Mouse (Mus musculus): ENCODE results near the gene Uevld. TPM values are rescaled to one million over a fixed set of nuclear protein-coding genes. Genes with fewer than 3 reads are reported as not detected.
A peak's percentile ranks its signal among the peaks of the same experiment; 100 is the strongest.

Uevld gene
- 11.1 and 11.2 TPM in 2 replicates for polyA plus RNA-seq (2015; fragmentation: Nextera tagmentation; extraction: Ambion mirVana)

DNA sequence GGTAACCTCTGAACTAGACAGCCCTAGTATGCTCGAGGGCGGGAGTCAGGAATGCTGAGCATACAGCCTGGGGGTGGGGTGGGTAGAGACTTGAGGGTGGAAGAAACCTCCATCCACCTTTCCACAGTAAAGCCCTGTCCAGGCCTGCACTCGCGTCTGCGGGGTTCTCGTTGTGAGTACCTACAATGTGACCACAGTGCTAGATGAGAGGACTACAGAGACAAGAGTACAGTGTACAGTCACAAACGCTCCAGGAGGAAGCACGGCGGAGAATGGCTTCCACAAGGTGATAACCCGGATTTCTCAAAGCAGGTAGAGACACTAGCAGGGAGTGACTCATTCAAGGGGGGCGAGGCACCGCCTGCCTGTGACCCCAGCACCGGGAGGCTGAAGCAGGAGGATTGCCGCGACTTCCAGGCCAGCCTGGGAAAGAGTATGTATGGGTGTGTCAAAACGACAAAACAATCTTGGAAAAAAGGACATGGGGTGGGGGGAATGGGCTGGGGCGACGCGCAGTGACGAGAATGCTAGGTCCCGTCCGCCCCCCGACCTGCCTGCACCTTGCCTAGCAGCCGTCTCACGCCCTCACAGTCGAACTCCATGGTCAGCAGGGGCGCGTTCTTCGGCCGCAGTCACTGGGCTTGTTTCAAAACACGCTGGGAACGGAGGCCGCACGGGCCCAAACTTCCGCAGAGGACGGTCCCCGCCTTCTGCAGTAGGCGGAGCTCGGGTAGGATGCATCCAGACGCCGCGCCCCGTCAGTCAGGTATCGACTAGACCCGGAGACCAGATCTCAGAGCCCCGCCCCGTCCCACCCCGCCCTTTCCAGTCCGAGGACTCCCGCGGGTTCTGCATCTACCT lies at the start of gene Uevld:
Gene Uevld, minus strand, starts transcription at position 697 of the 861 bp plus-strand sequence.
- Histone ChIP-seq H3K4me2 (peak within 1 kb of the TSS; percentile 81), H3K4me1 (peaks cover 19% of the 10 kb centered on the region), H3K9me3 (no peaks in the 10 kb centered on the region), H3K4me3 (peak within 1 kb of the TSS; percentile 70), H3K9ac (peak within 1 kb of the TSS; percentile 71), H3K27me3 (peaks cover 11% of the 10 kb centered on the region; the same call in 1 of the 2 replicates), H3K36me3 (peaks cover 22% of the 10 kb centered on the region), H3K27ac (peak within 1 kb of the TSS; percentile 50; the same call in 1 of the 2 replicates)
- ATAC-seq (ENCODE audit: insufficient number of reproducible peaks, low FRiP score, low TSS enrichment, low read depth) = peak; percentile 88
- WGBS = under 1% methylated on average over 51 of the region's 51 CpGs

DNA sequence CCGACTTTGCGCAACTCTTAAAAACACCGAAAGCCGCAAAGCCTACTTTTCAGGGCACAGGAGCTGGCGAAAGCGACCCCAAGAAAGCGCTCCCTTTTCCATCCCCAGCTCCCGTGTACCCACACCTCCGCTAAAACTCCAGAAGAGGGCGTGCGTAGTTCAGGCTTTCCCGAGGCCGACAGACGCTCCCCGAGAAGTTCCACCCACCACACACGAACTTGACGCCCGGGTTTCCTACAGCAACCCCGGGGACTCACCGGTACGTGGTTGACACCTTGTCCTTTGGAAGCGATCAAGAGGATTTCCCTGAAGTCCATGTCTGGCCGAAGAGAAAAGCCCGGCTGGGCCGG lies 49.5 kb upstream of the Uevld start:
- peak overlapping the region; percentile 63 for H3K9ac ChIP-seq
- no peaks in the 10 kb centered on the region for H3K27me3 ChIP-seq
- ATAC-seq (ENCODE audit: insufficient number of reproducible peaks, low FRiP score, low TSS enrichment, low read depth) = peak; percentile 76
- H3K36me3 ChIP-seq = no peaks in the 10 kb centered on the region
- peak overlapping the region; percentile 67 for H3K4me3 ChIP-seq
- H3K27ac ChIP-seq = peak overlapping the region; percentile 95
- peak overlapping the region; percentile 73 for H3K4me2 ChIP-seq
- peaks cover 31% of the 10 kb centered on the region for H3K4me1 ChIP-seq
- WGBS = under 1% methylated on average over 25 of the region's 25 CpGs
- no peaks in the 10 kb centered on the region for H3K9me3 ChIP-seq

DNA sequence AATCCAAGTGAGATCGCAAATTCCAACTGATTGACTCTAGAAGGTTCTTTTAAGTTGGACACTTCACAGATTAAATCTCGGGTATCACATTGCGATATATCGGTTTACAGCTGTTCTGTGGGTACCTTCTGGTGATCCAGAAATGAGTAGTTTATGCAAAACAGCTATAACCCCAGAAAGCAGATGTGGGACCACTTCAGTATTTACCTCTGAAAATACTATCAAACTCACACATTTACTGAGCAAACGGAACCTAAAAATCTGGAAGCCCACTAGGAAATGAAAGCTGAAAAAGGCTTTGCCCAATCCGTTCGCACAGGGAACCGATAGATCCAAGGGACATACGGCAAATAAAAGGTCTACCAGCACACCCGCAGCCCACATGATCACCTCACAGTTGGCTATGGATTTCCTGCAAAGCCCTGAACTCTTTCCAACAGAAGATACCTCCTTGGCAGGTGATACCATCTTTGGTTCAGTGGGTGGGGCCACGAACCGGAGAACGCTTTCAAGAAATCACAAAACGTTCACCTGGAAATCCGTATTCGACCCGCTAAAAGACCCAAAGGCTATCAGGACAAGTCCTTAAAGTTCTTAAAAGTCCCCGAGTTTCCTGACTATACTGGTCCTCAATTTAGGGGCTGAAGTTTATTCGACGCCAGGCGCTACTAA lies 48.9 kb upstream of the Uevld start:
- ATAC-seq (ENCODE audit: insufficient number of reproducible peaks, low FRiP score, low TSS enrichment, low read depth) = no peak
- H3K4me1 ChIP-seq = peaks cover 37% of the 10 kb centered on the region

DNA sequence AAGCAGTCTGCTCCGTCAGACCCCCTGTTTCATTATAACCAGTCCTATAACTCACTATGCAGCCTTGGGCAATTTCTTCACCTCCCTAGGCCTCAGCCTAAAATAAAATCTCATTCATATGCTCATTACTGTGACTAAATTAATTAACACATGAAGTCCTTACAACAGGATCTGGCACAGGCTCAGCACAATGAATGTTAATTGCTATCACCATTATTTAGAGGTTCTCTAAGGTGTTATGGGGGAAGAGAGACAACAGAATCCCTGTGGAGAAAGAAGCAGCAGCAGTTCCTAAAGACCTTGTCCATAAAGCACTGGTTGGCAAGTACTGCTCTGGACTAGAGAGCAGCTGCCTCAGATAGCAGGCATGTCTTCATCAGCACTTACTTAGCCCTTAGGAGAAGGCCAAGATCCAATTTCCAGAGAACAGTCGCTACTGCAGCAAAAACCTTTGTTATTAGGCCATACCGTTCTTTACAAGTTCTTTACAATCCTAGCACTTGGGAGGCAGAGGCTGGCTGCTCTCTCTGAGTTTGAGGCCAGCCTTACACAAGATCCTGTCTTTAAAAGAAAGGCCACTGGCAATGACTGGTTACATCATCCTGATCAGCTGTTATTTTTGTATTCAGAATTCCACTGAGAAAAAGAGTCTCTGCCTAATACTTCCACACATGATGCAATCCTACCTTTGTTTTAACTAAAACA lies 45.2 kb upstream of the Uevld start:
- WGBS = 35% methylated on average over 3 of the region's 3 CpGs
- Histone ChIP-seq H3K4me3 (no peak overlapping the region), H3K27me3 (no peaks in the 10 kb centered on the region), H3K4me2 (no peak overlapping the region), H3K9me3 (no peaks in the 10 kb centered on the region), H3K4me1 (peaks cover 43% of the 10 kb centered on the region), H3K9ac (no peak overlapping the region), H3K27ac (0 out of 2 replicates have a peak overlapping the region, but pooled peaks have one; percentile 7), H3K36me3 (peaks cover 9% of the 10 kb centered on the region)
- no peak for ATAC-seq (ENCODE audit: insufficient number of reproducible peaks, low FRiP score, low TSS enrichment, low read depth)

More for the DNA sequence above, 48.9 kb upstream of the Uevld start:
- peak overlapping the region; percentile 73 for H3K4me2 ChIP-seq
- no peaks in the 10 kb centered on the region for H3K27me3 ChIP-seq
- H3K4me3 ChIP-seq = peak overlapping the region; percentile 67
- H3K9me3 ChIP-seq = no peaks in the 10 kb centered on the region
- peak overlapping the region; percentile 95 for H3K27ac ChIP-seq
- peak overlapping the region; percentile 63 for H3K9ac ChIP-seq
- 15% methylated on average over 21 of the region's 21 CpGs for WGBS
- no peaks in the 10 kb centered on the region for H3K36me3 ChIP-seq

DNA sequence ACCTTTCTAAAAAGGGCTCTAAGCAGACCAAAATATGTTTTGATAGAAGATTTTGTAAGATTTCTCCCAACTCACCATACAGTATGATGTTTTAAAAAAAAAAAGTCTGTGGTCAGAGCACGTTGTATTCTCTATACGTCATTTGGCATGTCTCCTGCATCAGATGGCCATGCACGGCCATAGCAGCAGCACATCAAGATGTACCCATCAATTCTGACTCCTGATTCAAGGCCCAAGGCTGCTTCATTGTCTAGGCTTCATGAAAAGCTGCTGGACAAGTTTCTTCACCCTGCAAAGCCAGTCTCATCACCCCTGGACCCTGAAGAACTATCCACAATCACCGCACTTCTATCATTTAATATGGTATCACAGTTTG lies 43.6 kb upstream of the Uevld start:
- no peak overlapping the region for H3K9ac ChIP-seq
- H3K27ac ChIP-seq = peak overlapping the region; percentile 50; the same call in 1 of the 2 replicates
- H3K36me3 ChIP-seq = peaks cover 25% of the 10 kb centered on the region
- no peak for ATAC-seq (ENCODE audit: insufficient number of reproducible peaks, low FRiP score, low TSS enrichment, low read depth)
- H3K9me3 ChIP-seq = no peaks in the 10 kb centered on the region
- H3K4me3 ChIP-seq = no peak overlapping the region
- H3K27me3 ChIP-seq = no peaks in the 10 kb centered on the region
- peaks cover 44% of the 10 kb centered on the region for H3K4me1 ChIP-seq
- no peak overlapping the region for H3K4me2 ChIP-seq
- WGBS = 51% methylated on average over 4 of the region's 4 CpGs

DNA sequence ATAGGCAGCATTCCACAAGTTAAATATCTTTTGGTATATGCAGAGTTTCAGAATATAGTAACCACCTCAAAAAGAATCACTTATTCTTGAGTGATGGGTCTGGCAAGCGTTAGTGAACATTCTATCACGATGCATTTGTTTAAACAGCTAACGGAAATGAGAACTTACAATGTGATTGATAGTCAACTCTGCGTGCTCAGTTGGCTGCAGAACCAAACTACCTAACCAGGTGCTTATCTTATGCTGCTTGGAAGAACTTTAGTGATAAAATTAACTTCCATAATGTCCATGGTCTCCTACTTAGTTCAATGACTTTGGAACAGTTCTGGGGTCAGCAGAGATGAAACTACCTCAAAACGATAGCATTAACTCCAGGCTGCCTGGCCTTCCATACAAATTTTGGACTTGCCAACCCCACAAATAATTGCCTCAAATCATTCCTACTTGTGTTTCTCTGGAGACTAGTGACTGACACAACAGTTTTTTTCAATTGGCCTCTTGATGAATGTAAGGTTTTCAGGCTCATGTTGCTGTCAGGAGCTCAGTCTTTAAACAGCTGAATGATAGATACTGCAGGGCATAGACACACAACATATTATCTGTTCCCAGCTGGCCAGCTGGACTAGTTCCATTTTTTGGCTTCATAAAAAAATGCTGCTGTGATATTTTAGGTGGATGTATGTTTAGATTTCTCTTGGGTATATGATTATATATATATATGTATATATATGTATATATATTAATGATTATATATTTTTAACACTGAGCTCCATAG lies 43.0 kb upstream of the Uevld start:
- 76% methylated on average over 5 of the region's 5 CpGs for WGBS

DNA sequence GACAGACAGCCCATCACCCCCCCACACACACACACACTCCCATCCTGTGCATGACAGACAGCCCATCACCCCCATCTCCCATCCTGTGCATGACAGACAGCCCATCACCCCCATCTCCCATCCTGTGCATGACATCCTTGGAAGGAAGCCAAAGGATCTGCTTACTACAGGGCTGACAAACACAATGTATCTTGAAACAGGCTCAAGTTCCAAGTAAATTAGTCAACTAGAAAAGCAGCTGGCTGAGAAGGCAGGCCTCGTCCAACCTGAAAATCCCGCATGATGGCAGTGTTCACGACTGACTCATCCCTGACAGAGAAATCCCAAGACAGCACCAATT lies 42.3 kb upstream of the Uevld start:
- 61% methylated on average over 3 of the region's 3 CpGs for WGBS
- H3K9ac ChIP-seq = no peak overlapping the region
- no peak overlapping the region for H3K4me3 ChIP-seq
- H3K9me3 ChIP-seq = no peaks in the 10 kb centered on the region
- 0 out of 2 replicates have a peak overlapping the region, but pooled peaks have one; percentile 43 for H3K27ac ChIP-seq
- peaks cover 42% of the 10 kb centered on the region for H3K4me1 ChIP-seq
- H3K4me2 ChIP-seq = no peak overlapping the region
- peak; percentile 84 for ATAC-seq (ENCODE audit: insufficient number of reproducible peaks, low FRiP score, low TSS enrichment, low read depth)
- peaks cover 38% of the 10 kb centered on the region for H3K36me3 ChIP-seq
- no peaks in the 10 kb centered on the region for H3K27me3 ChIP-seq

More for the DNA sequence above, 43.0 kb upstream of the Uevld start:
- H3K36me3 ChIP-seq = peaks cover 31% of the 10 kb centered on the region
- H3K4me3 ChIP-seq = no peak overlapping the region
- ATAC-seq (ENCODE audit: insufficient number of reproducible peaks, low FRiP score, low TSS enrichment, low read depth) = no peak
- H3K9ac ChIP-seq = no peak overlapping the region
- no peak overlapping the region for H3K4me2 ChIP-seq
- H3K4me1 ChIP-seq = peaks cover 42% of the 10 kb centered on the region
- no peaks in the 10 kb centered on the region for H3K9me3 ChIP-seq
- H3K27me3 ChIP-seq = no peaks in the 10 kb centered on the region
- no peak overlapping the region for H3K27ac ChIP-seq

DNA sequence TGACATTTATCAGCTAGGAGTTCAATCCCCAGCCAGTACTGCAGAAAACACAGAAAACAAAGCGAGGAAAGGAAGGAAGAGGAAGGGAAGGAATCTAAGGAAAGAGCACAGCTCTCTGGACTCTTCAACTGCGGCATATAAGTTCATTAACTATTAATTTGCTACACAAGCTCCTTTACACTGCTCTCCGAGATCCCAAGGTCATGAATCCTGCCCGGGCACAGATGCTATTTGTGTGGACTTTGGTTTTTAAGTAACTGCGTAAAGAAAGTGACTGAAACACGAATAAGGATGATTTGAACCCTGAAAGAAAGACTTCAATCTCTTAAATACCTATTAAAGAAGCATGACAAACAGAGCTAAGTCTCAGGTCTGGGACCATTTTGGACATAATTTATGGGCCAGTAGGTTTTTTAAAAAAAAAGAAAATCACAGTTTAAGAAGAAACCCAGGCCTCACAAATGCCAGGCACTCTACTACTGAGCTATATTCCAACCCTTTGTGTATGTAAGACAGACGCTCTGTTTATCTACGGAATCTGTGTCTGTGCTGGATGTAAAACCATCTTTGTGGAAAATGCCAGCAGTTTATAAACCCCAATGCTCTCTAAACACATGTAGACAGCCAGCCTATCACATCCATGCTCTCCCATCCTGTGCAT lies 41.8 kb upstream of the Uevld start:
- H3K36me3 ChIP-seq = peaks cover 43% of the 10 kb centered on the region
- no peaks in the 10 kb centered on the region for H3K9me3 ChIP-seq
- ATAC-seq (ENCODE audit: insufficient number of reproducible peaks, low FRiP score, low TSS enrichment, low read depth) = no peak
- H3K27me3 ChIP-seq = no peaks in the 10 kb centered on the region
- no peak overlapping the region for H3K4me2 ChIP-seq
- H3K4me3 ChIP-seq = no peak overlapping the region
- H3K27ac ChIP-seq = peak overlapping the region; percentile 43; the same call in 1 of the 2 replicates
- H3K9ac ChIP-seq = no peak overlapping the region
- WGBS = 75% methylated on average over 8 of the region's 8 CpGs
- H3K4me1 ChIP-seq = peaks cover 39% of the 10 kb centered on the region

DNA sequence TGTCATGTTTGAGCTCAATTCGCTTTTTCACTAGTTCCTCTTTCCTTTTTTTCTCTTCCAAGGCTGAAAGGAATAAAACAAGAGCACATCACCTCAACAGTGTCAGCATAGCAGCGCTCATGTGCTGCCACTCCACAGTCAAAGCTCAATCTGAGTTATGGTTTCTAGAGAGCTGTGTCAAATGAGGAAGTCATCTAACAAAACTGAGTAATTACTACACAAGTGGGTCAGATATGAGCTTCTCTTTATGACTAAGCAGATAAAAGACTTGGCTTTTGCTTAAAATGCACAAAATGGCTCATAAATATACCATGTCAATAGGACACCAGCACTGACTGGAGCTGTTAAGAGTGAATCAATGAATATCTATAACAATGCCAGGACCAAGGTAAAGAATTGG lies 40.6 kb upstream of the Uevld start:
- no peak overlapping the region for H3K4me3 ChIP-seq
- ATAC-seq (ENCODE audit: insufficient number of reproducible peaks, low FRiP score, low TSS enrichment, low read depth) = no peak
- no peak overlapping the region for H3K9ac ChIP-seq
- H3K9me3 ChIP-seq = no peaks in the 10 kb centered on the region
- H3K36me3 ChIP-seq = peaks cover 55% of the 10 kb centered on the region
- WGBS = 94% methylated on average over 2 of the region's 2 CpGs
- peaks cover 35% of the 10 kb centered on the region for H3K4me1 ChIP-seq
- no peak overlapping the region for H3K27ac ChIP-seq
- H3K27me3 ChIP-seq = no peaks in the 10 kb centered on the region
- no peak overlapping the region for H3K4me2 ChIP-seq

DNA sequence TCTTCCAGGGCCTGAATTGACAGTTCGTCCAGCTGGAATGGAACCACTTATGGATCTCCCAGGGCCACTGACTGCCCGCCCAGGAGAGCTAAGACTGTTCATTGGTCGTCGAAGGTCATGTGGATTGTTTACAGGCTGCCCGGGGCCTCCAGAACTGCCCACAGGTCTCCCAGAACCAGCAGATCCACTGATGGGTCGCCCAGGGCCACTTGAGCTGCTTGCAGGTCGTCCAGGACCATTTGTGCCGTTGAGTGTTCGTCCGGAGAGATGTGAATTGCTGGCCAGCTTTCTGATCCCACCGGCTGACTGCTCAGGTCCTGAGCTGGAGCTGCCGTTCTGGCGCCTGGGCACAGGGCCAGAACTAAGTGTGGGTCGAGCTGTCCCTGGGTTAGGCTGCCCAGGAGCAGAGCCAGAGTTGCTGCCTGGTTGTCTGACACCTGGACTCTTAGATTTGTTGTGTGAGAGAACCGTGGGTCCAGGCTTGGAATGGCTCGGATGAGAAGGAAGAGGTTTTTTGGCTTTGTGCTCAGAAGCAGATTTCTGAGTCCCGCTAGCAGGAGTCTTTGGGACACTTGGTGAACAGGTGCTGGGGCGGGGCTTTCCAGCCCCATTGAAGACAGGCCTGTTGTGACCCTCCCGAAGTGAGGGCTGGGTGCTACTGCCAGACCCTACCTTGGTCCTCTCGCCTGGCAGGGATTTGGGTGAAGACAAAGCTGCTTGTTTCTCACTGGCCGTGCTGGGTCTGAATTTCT lies 39.5 kb upstream of the Uevld start:
- H3K4me3 ChIP-seq = no peak overlapping the region
- no peaks in the 10 kb centered on the region for H3K27me3 ChIP-seq
- no peaks in the 10 kb centered on the region for H3K9me3 ChIP-seq
- 79% methylated on average over 21 of the region's 21 CpGs for WGBS
- H3K4me1 ChIP-seq = peaks cover 26% of the 10 kb centered on the region
- no peak overlapping the region for H3K4me2 ChIP-seq
- ATAC-seq (ENCODE audit: insufficient number of reproducible peaks, low FRiP score, low TSS enrichment, low read depth) = no peak
- H3K27ac ChIP-seq = no peak overlapping the region
- H3K9ac ChIP-seq = no peak overlapping the region
- peaks cover 65% of the 10 kb centered on the region for H3K36me3 ChIP-seq
